Comparison of ENCODE assay signal across 8 mouse cellular contexts in genomic region chr16:87354075-87354583, GRCm38 (mm10). TPM values are rescaled to one million over a fixed set of nuclear protein-coding genes. Genes with fewer than 3 reads are reported as not detected.
DNase-seq lines count a peak whose midpoint lies in the region; ATAC-seq and TF ChIP-seq lines count a peak whose summit lies in the region.

Gene N6amt1 (plus strand): TSS chr16:87354185.

- peak; percentile 98 for ATAC-seq in embryonic facial prominence, embryonic 13.5 days (ENCODE audit: insufficient number of reproducible peaks, insufficient read depth, low FRiP score, low TSS enrichment, low read depth)
- ATAC-seq in limb, embryonic 13.5 days (ENCODE audit: low FRiP score, low read depth): peak; percentile 99
- peak; percentile 99 for ATAC-seq in midbrain, embryonic 16.5 days

- peak within 1 kb of the TSS; percentile 85 for H3K9ac ChIP-seq in embryonic facial prominence, embryonic 13.5 days
- peak within 1 kb of the TSS; percentile 82 for H3K9ac ChIP-seq in heart, adult 2 months (ENCODE audit: low read depth, low read length)
- H3K9ac ChIP-seq in limb, embryonic 13.5 days: peak within 1 kb of the TSS; percentile 74
- H3K9ac ChIP-seq in midbrain, embryonic 16.5 days (ENCODE audit: low read depth, low read length): peak within 1 kb of the TSS; percentile 83

- peak within 1 kb of the TSS; percentile 94 for H3K27ac ChIP-seq in embryonic facial prominence, embryonic 13.5 days
- peak within 1 kb of the TSS; percentile 99 for H3K27ac ChIP-seq in heart, adult 2 months
- H3K27ac ChIP-seq in limb, embryonic 13.5 days: peak within 1 kb of the TSS; percentile 96
- H3K27ac ChIP-seq in midbrain, embryonic 16.5 days (ENCODE audit: low read length): peak within 1 kb of the TSS; percentile 97

- peaks cover 20% of the 10 kb centered on the region for H3K36me3 ChIP-seq in embryonic facial prominence, embryonic 13.5 days
- peaks cover 3% of the 10 kb centered on the region; the same call in 1 of the 2 replicates for H3K36me3 ChIP-seq in heart, adult 2 months (ENCODE audit: control insufficient read depth, insufficient read depth, low read length)
- H3K36me3 ChIP-seq in limb, embryonic 13.5 days: peaks cover 29% of the 10 kb centered on the region
- H3K36me3 ChIP-seq in midbrain, embryonic 16.5 days (ENCODE audit: control insufficient read depth, insufficient read depth, low read length): no peaks in the 10 kb centered on the region; the same call in 1 of the 2 replicates

- peak; percentile 34; the same call in 1 of the 2 replicates for TF ChIP-seq EP300 in heart, adult 2 months (IDR thresholded peaks at IDR 0.05; ENCODE audit: insufficient read depth, low read depth, low read length)

- TF ChIP-seq CTCF in heart, adult 2 months (IDR thresholded peaks at IDR 0.05): peak; percentile 55

- peak; percentile 93 for DNase-seq in 3134 (ENCODE audit: extremely low read depth, insufficient read length, low spot score)
- DNase-seq in adrenal gland, postnatal 36 days: peak; percentile 94
- DNase-seq in heart, adult 2 months: peak; percentile 95 to 96
- DNase-seq in kidney, adult 8-10 months: peak; percentile 92 to 93
- peak; percentile 90 to 92 for DNase-seq in spleen, postnatal 10 days (ENCODE audit: low spot score in 2 of 2)

- no peaks in the 10 kb centered on the region for H3K9me3 ChIP-seq in embryonic facial prominence, embryonic 13.5 days
- H3K9me3 ChIP-seq in limb, embryonic 13.5 days: no peaks in the 10 kb centered on the region
- H3K9me3 ChIP-seq in midbrain, embryonic 16.5 days (replicated peaks; ENCODE audit: control insufficient read depth, low read length, poor library complexity, severe bottlenecking): 0 out of 2 replicates have a peak, but pooled peaks cover 2% of the 10 kb centered on the region

- intact Hi-C loops in heart, adult 2 months (cut with DNase I): loop anchor here (5.0 kb wide), 1 partner anchor 78 kb away; the partner anchor contains the start of gene Ltn1

- TF ChIP-seq POLR2A in heart, adult 2 months (IDR thresholded peaks at IDR 0.05; ENCODE audit: insufficient read depth, low read depth, low read length): peak; percentile 82

- H3K4me2 ChIP-seq in embryonic facial prominence, embryonic 13.5 days: peak within 1 kb of the TSS; percentile 60
- peak within 1 kb of the TSS; percentile 57 for H3K4me2 ChIP-seq in limb, embryonic 13.5 days (replicated peaks)
- peak within 1 kb of the TSS; percentile 67 for H3K4me2 ChIP-seq in midbrain, embryonic 16.5 days (ENCODE audit: low read length)

- no peaks in the 10 kb centered on the region for H3K27me3 ChIP-seq in embryonic facial prominence, embryonic 13.5 days
- no peaks in the 10 kb centered on the region for H3K27me3 ChIP-seq in heart, adult 2 months (ENCODE audit: control insufficient read depth, insufficient read depth, low read length)
- H3K27me3 ChIP-seq in limb, embryonic 13.5 days: no peaks in the 10 kb centered on the region
- H3K27me3 ChIP-seq in midbrain, embryonic 16.5 days (ENCODE audit: control insufficient read depth, insufficient read depth, low read depth, low read length): no peaks in the 10 kb centered on the region

- H3K79me2 ChIP-seq in heart, adult 2 months (replicated peaks; ENCODE audit: control insufficient read depth, insufficient read depth, low read length): no peaks in the 10 kb centered on the region

- under 1% methylated on average over 48 of the region's 48 CpGs for WGBS in embryonic facial prominence, embryonic 13.5 days
- WGBS in heart, adult 2 months: under 1% methylated on average over 48 of the region's 48 CpGs
- under 1% methylated on average over 48 of the region's 48 CpGs for WGBS in limb, embryonic 13.5 days
- WGBS in midbrain, embryonic 16.5 days: under 1% methylated on average over 48 of the region's 48 CpGs

- 0 out of 2 replicates have a peak, but pooled peaks cover 5% of the 10 kb centered on the region for H3K4me1 ChIP-seq in embryonic facial prominence, embryonic 13.5 days
- no peaks in the 10 kb centered on the region for H3K4me1 ChIP-seq in heart, adult 2 months (ENCODE audit: control insufficient read depth, insufficient read depth, low read length)
- peaks cover 9% of the 10 kb centered on the region for H3K4me1 ChIP-seq in limb, embryonic 13.5 days
- no peaks in the 10 kb centered on the region for H3K4me1 ChIP-seq in midbrain, embryonic 16.5 days (ENCODE audit: control insufficient read depth, insufficient read depth, low read length)

- peak within 1 kb of the TSS; percentile 81 for H3K4me3 ChIP-seq in embryonic facial prominence, embryonic 13.5 days
- H3K4me3 ChIP-seq in heart, adult 2 months: peak within 1 kb of the TSS; percentile 91
- H3K4me3 ChIP-seq in limb, embryonic 13.5 days: peak within 1 kb of the TSS; percentile 72
- peak within 1 kb of the TSS; percentile 88 for H3K4me3 ChIP-seq in midbrain, embryonic 16.5 days (ENCODE audit: low read depth, low read length)

RNA-seq across cellular contexts. Expression of gene N6amt1, which starts in this region (rescaled TPM):
- total RNA-seq in adrenal gland, postnatal 36 days (2021): 10 to 100 TPM; 16.7 to 26.1 TPM
- 27.1 and 30.2 TPM in 2 replicates for polyA plus RNA-seq in embryonic facial prominence, embryonic 13.5 days (2015; fragmentation: Nextera tagmentation; extraction: Ambion mirVana)
- total RNA-seq in heart, adult 2 months (2021): 10 to 100 TPM; 16.8 to 19.0 TPM
- polyA plus RNA-seq in heart, adult 2 months (2012; rRNA removed): 9.8 and 14.1 TPM in 2 replicates
- 32.6 and 35.6 TPM in 2 replicates for polyA plus RNA-seq in limb, embryonic 13.5 days (2015; fragmentation: Nextera tagmentation; extraction: Ambion mirVana)
- polyA plus RNA-seq in midbrain, embryonic 16.5 days (2015; fragmentation: Nextera tagmentation; extraction: Ambion mirVana): 18.2 and 18.8 TPM in 2 replicates

Comparison
In these comparisons a context has a peak if more than half of its experiments do, and no peak if none do; other contexts are left out.
1. Peak in every context shown above with its lines: DNase-seq, ATAC-seq, H3K4me3 ChIP-seq and H3K27ac ChIP-seq.